Mouse (Mus musculus) forebrain, embryonic 11.5 days (tissue): ENCODE results near the gene Thtpa. TPM values are rescaled to one million over a fixed set of nuclear protein-coding genes. Genes with fewer than 3 reads are reported as not detected.
A peak's percentile ranks its signal among the peaks of the same experiment; 100 is the strongest.

Experiments
- ATAC-seq: fragments of 200-750 bp; cut with Nextera tagmentation; replicated peaks from 2 replicates; pipeline ENCODE4 v1.8.0; 2017; ENCODE audit warnings: moderate TSS enrichment; ENCODE audit not compliant: low FRiP score
- DNase-seq: peaks from one replicate; pipeline ENCODE4 v3.0.0-alpha.2; 2017; ENCODE audit warnings: low spot score
- H3K27ac ChIP-seq: fragments of 300-500 bp; sonication (generic); 2 replicates; pipeline ENCODE4 v1.5.1; 2014; ENCODE audit warnings: low read depth, low read length
- H3K27me3 ChIP-seq: fragments of 300-500 bp; sonication (generic); 2 replicates; pipeline ENCODE4 v1.6.1; 2014; ENCODE audit warnings: mild to moderate bottlenecking, low read length, mixed read lengths; ENCODE audit not compliant: control insufficient read depth, insufficient read depth
- H3K36me3 ChIP-seq: fragments of 300-500 bp; sonication (generic); 2 replicates; pipeline ENCODE4 v1.6.1; 2014; ENCODE audit warnings: mild to moderate bottlenecking, low read length, moderate library complexity, mixed read lengths; ENCODE audit not compliant: control insufficient read depth, insufficient read depth
- H3K4me1 ChIP-seq: fragments of 300-500 bp; sonication (generic); replicated peaks from 2 replicates; pipeline ENCODE4 v1.6.1; 2014; ENCODE audit warnings: low read length, mixed read lengths; ENCODE audit not compliant: control insufficient read depth, insufficient read depth
- H3K4me2 ChIP-seq: fragments of 300-500 bp; sonication (generic); 2 replicates; pipeline ENCODE4 v1.6.1; 2014; ENCODE audit warnings: low read depth, mild to moderate bottlenecking, low read length, moderate library complexity, mixed read lengths; ENCODE audit not compliant: severe bottlenecking
- H3K4me3 ChIP-seq: fragments of 300-500 bp; sonication (generic); 2 replicates; pipeline ENCODE4 v1.5.1; 2014; ENCODE audit warnings: low read depth, low read length
- H3K9ac ChIP-seq: fragments of 300-500 bp; sonication (generic); 2 replicates; pipeline ENCODE4 v1.6.1; 2014; ENCODE audit warnings: low read length
- H3K9me3 ChIP-seq: fragments of 300-500 bp; sonication (generic); 2 replicates; pipeline ENCODE4 v1.6.1; 2016; ENCODE audit warnings: low read length, mixed read lengths; ENCODE audit not compliant: control insufficient read depth
- WGBS: fragments of 180-500 bp; shearing (Covaris S2); extraction: QIAGEN DNeasy Blood & Tissue Kit; methylation state at CpG from one replicate; pipeline ENCODE4 v1.1.7; 2014; 5-methylcytosine and 5-hydroxymethylcytosine counted together
- polyA plus RNA-seq: library from polyadenylated mRNA; unstranded; fragments of >200 nt; fragmentation: Nextera tagmentation; extraction: Ambion mirVana; gene quantifications from 2 replicates; pipeline ENCODE4 v1.2.1, GENCODE M21; 2014

Thtpa gene
- polyA plus RNA-seq, 1 experiment from 2014 or later = 28.6 TPM

- Histone ChIP-seq H3K4me3 (peak overlapping the region; percentile 52; the same call in 1 of the 2 replicates), H3K36me3 (no peaks in the 10 kb centered on the region; the same call in 1 of the 2 replicates), H3K9ac (peak overlapping the region; percentile 78), H3K27me3 (no peaks in the 10 kb centered on the region), H3K4me2 (peak overlapping the region; percentile 81), H3K27ac (no peak overlapping the region; the same call in 1 of the 2 replicates), H3K4me1 (peaks cover 15% of the 10 kb centered on the region), H3K9me3 (no peaks in the 10 kb centered on the region)
- 76% methylated on average over 12 of the region's 12 CpGs for WGBS
- no peak for ATAC-seq
- no peak for DNase-seq
Measured at GRCm38 (mm10) chr14:55095671-55096070, 1.1 kb downstream of the Thtpa start.

- Histone ChIP-seq H3K4me3 (no peak overlapping the region), H3K4me2 (peak overlapping the region; percentile 12; the same call in 1 of the 2 replicates), H3K9me3 (no peaks in the 10 kb centered on the region), H3K27ac (no peak overlapping the region), H3K4me1 (peaks cover 11% of the 10 kb centered on the region), H3K27me3 (no peaks in the 10 kb centered on the region), H3K9ac (no peak overlapping the region), H3K36me3 (no peaks in the 10 kb centered on the region; the same call in 1 of the 2 replicates)
- DNase-seq = no peak
- no peak for ATAC-seq
- 55% methylated on average over 9 of the region's 9 CpGs for WGBS
Measured at GRCm38 (mm10) chr14:55096573-55097087, 2.0 kb downstream of the Thtpa start.

GRCm38 (mm10) chr14:55097646-55098045 lies 3.1 kb downstream of the Thtpa start:
- 68% methylated on average over 10 of the region's 10 CpGs for WGBS
- ATAC-seq = no peak
- Histone ChIP-seq H3K36me3 (no peaks in the 10 kb centered on the region; the same call in 1 of the 2 replicates), H3K4me1 (peaks cover 11% of the 10 kb centered on the region), H3K27me3 (no peaks in the 10 kb centered on the region), H3K4me2 (no peak overlapping the region), H3K9ac (no peak overlapping the region), H3K9me3 (no peaks in the 10 kb centered on the region), H3K27ac (no peak overlapping the region), H3K4me3 (no peak overlapping the region)
- DNase-seq = no peak

GRCm38 (mm10) chr14:55098067-55098466 lies 3.5 kb downstream of the Thtpa start:
- H3K36me3 ChIP-seq = no peaks in the 10 kb centered on the region; the same call in 1 of the 2 replicates
- ATAC-seq = no peak
- peaks cover 11% of the 10 kb centered on the region for H3K4me1 ChIP-seq
- WGBS = 78% methylated on average over 4 of the region's 4 CpGs
- no peak overlapping the region for H3K4me2 ChIP-seq
- no peaks in the 10 kb centered on the region for H3K9me3 ChIP-seq
- H3K9ac ChIP-seq = no peak overlapping the region
- DNase-seq = no peak
- no peak overlapping the region for H3K27ac ChIP-seq
- H3K4me3 ChIP-seq = no peak overlapping the region
- no peaks in the 10 kb centered on the region for H3K27me3 ChIP-seq

GRCm38 (mm10) chr14:55101592-55101991 lies 7.0 kb downstream of the Thtpa start:
- 55% methylated on average over 4 of the region's 4 CpGs for WGBS
- H3K36me3 ChIP-seq = no peaks in the 10 kb centered on the region; the same call in 1 of the 2 replicates
- no peak overlapping the region for H3K27ac ChIP-seq
- H3K9me3 ChIP-seq = no peaks in the 10 kb centered on the region
- no peak overlapping the region for H3K4me2 ChIP-seq
- peaks cover 8% of the 10 kb centered on the region for H3K4me1 ChIP-seq
- DNase-seq (peak; percentile 67), ATAC-seq (no peak)
- no peak overlapping the region for H3K4me3 ChIP-seq
- H3K27me3 ChIP-seq = no peaks in the 10 kb centered on the region
- H3K9ac ChIP-seq = no peak overlapping the region

GRCm38 (mm10) chr14:55102253-55102785 lies 7.7 kb downstream of the Thtpa start:
- no peak overlapping the region for H3K9ac ChIP-seq
- ATAC-seq (no peak), DNase-seq (no peak)
- 86% methylated on average over 15 of the region's 15 CpGs for WGBS
- no peaks in the 10 kb centered on the region for H3K9me3 ChIP-seq
- no peak overlapping the region for H3K4me2 ChIP-seq
- no peak overlapping the region for H3K4me3 ChIP-seq
- H3K27ac ChIP-seq = no peak overlapping the region
- H3K4me1 ChIP-seq = peaks cover 7% of the 10 kb centered on the region
- no peaks in the 10 kb centered on the region; the same call in 1 of the 2 replicates for H3K36me3 ChIP-seq
- H3K27me3 ChIP-seq = no peaks in the 10 kb centered on the region

- Histone ChIP-seq H3K4me3 (no peak overlapping the region), H3K4me2 (no peak overlapping the region), H3K9me3 (no peaks in the 10 kb centered on the region), H3K27me3 (no peaks in the 10 kb centered on the region), H3K4me1 (peaks cover 17% of the 10 kb centered on the region), H3K9ac (no peak overlapping the region), H3K36me3 (no peaks in the 10 kb centered on the region), H3K27ac (no peak overlapping the region)
- 84% methylated on average over 18 of the region's 18 CpGs for whole genome bisulfite sequencing
- ATAC-seq (no peak), DNase-seq (no peak)
Measured at GRCm38 (mm10) chr14:55104365-55104764, 9.8 kb downstream of the Thtpa start.

GRCm38 (mm10) chr14:55105386-55105785 lies 10.8 kb downstream of the Thtpa start:
- DNase-seq (no peak), ATAC-seq (no peak)
- Histone ChIP-seq H3K9ac (peak overlapping the region; percentile 71), H3K9me3 (no peaks in the 10 kb centered on the region), H3K27me3 (peaks cover 3% of the 10 kb centered on the region), H3K4me1 (peaks cover 20% of the 10 kb centered on the region), H3K4me2 (peak overlapping the region; percentile 89), H3K27ac (no peak overlapping the region), H3K4me3 (peak overlapping the region; percentile 28), H3K36me3 (no peaks in the 10 kb centered on the region)
- 1% methylated on average over 7 of the region's 7 CpGs for WGBS
